Mouse (Mus musculus): ENCODE data around the gene Mettl3. TPM values are rescaled to one million over a fixed set of nuclear protein-coding genes. Genes with fewer than 3 reads are reported as not detected.
A peak's percentile ranks its signal among the peaks of the same experiment; 100 is the strongest.

Mettl3 gene
- polyA plus RNA-seq, 1 experiment from 2014 or later: 27.9 TPM

GRCm38 (mm10) chr14:52279747-52280120, 25.2 kb downstream of the Mettl3 start:
- Histone ChIP-seq H3K9me3 (no peaks in the 10 kb centered on the region), H3K4me3 (peak overlapping the region; percentile 86), H3K4me1 (peaks cover 27% of the 10 kb centered on the region), H3K36me3 (peaks cover 15% of the 10 kb centered on the region), H3K27me3 (replicated peaks) (no peaks in the 10 kb centered on the region), H3K4me2 (peak overlapping the region; percentile 82), H3K27ac (replicated peaks) (peak overlapping the region; percentile 89), H3K9ac (peak overlapping the region; percentile 94)
- ATAC-seq (ENCODE audit: extremely low read depth, insufficient number of reproducible peaks, low FRiP score, low TSS enrichment): no peak
- 0% methylated on average over 21 of the region's 21 CpGs for WGBS

- ATAC-seq (ENCODE audit: extremely low read depth, insufficient number of reproducible peaks, low FRiP score, low TSS enrichment): peak; percentile 91
- Histone ChIP-seq H3K27me3 (replicated peaks) (no peaks in the 10 kb centered on the region), H3K9me3 (no peaks in the 10 kb centered on the region), H3K4me3 (peak within 1 kb of the TSS; percentile 86), H3K9ac (peak within 1 kb of the TSS; percentile 94), H3K4me1 (peaks cover 26% of the 10 kb centered on the region), H3K27ac (replicated peaks) (peak within 1 kb of the TSS; percentile 89), H3K4me2 (peak within 1 kb of the TSS; percentile 82), H3K36me3 (peaks cover 21% of the 10 kb centered on the region)
- WGBS: under 1% methylated on average over 65 of the region's 66 CpGs
Observed at GRCm38 (mm10) chr14:52278932-52279746, 25.8 kb downstream of the Mettl3 start, which contains the start of the genes Tox4 and Rab2b. TSS of gene Tox4 (plus strand) at chr14:52279146. TSS of gene Rab2b (minus strand) at chr14:52279545.

DNA sequence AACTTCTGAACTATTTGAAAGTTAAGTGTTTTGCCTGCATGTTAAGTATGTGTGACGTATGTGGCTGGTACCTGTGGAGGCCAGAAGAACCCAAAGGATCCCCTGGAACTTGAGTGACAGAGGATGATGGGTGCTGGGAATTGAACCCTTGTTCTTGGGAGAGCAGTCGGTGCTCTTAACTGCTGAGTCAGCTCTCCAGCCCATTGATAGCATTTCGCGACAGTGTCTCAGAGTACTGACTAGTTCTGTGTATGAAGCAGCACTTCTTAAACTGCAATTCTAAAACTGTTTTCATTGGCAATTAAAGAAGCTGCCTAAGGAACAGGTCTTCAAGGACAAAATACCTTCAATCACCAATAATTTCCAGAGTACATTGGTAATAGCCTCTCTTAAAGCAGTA, 27.7 kb downstream of the Mettl3 start:
- H3K4me1 ChIP-seq: peaks cover 16% of the 10 kb centered on the region
- ATAC-seq (ENCODE audit: extremely low read depth, insufficient number of reproducible peaks, low FRiP score, low TSS enrichment): no peak
- no peaks in the 10 kb centered on the region for H3K27me3 ChIP-seq (replicated peaks)
- 85% methylated on average over 4 of the region's 4 CpGs for WGBS
- no peak overlapping the region for H3K4me2 ChIP-seq
- no peaks in the 10 kb centered on the region for H3K9me3 ChIP-seq
- no peak overlapping the region for H3K27ac ChIP-seq (replicated peaks)
- H3K4me3 ChIP-seq: no peak overlapping the region
- no peak overlapping the region for H3K9ac ChIP-seq
- peaks cover 34% of the 10 kb centered on the region for H3K36me3 ChIP-seq

GRCm38 (mm10) chr14:52272781-52273180, 32.1 kb downstream of the Mettl3 start:
- Histone ChIP-seq H3K4me2 (no peak overlapping the region), H3K4me3 (no peak overlapping the region), H3K27ac (replicated peaks) (no peak overlapping the region), H3K9ac (no peak overlapping the region), H3K4me1 (no peaks in the 10 kb centered on the region), H3K36me3 (peaks cover 48% of the 10 kb centered on the region), H3K9me3 (no peaks in the 10 kb centered on the region), H3K27me3 (replicated peaks) (no peaks in the 10 kb centered on the region)
- WGBS: 51% methylated on average over 3 of the region's 3 CpGs
- ATAC-seq (ENCODE audit: extremely low read depth, insufficient number of reproducible peaks, low FRiP score, low TSS enrichment): no peak

DNA sequence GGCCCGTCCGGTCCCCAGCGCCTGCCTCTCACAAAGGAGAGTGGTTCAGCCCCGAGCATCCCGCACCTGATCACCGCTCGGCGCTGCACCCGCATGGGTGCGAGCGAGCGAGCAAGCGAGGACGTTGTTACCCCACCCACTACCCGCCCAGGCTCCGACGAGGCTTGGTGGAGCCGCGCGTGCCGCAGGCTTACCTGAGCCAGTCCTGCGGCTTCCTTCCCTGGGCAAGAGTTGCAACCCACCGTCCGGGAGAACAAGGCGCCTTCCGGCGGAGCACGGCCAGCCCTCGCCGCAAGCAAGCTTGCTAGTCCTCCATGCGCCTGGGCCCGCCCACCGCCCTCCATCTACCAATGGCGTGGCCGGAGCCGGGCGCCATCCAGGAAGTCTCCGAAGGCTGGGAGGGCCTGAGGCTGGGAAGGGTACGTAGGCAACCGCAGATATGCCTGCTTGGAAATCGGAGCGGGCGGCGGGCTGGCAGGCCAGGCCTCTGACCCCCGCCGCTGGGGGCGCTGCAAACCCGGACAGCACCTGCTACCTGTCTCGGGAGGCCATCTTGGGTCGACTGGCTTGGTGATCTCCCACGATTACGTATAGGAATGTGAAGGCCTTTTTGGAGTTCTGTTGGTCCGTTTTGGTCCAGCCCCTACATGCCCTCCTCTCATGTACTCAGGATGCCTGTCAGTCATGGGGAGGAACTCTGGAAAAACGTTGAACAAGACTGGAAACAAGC, 47.3 kb downstream of the Mettl3 start, which contains the start of gene Chd8:
Gene Chd8, minus strand, starts transcription at position 297 of the 730 bp plus-strand sequence.
- peak within 1 kb of the TSS; percentile 93 for H3K27ac ChIP-seq (replicated peaks)
- WGBS: under 1% methylated on average over 54 of the region's 54 CpGs
- peak; percentile 100 for ATAC-seq (ENCODE audit: extremely low read depth, insufficient number of reproducible peaks, low FRiP score, low TSS enrichment)
- peak within 1 kb of the TSS; percentile 94 for H3K4me3 ChIP-seq
- peak within 1 kb of the TSS; percentile 95 for H3K9ac ChIP-seq
- no peaks in the 10 kb centered on the region for H3K27me3 ChIP-seq (replicated peaks)
- peaks cover 14% of the 10 kb centered on the region for H3K36me3 ChIP-seq
- H3K4me2 ChIP-seq: peak within 1 kb of the TSS; percentile 74
- H3K4me1 ChIP-seq: peaks cover 18% of the 10 kb centered on the region
- H3K9me3 ChIP-seq: no peaks in the 10 kb centered on the region

DNA sequence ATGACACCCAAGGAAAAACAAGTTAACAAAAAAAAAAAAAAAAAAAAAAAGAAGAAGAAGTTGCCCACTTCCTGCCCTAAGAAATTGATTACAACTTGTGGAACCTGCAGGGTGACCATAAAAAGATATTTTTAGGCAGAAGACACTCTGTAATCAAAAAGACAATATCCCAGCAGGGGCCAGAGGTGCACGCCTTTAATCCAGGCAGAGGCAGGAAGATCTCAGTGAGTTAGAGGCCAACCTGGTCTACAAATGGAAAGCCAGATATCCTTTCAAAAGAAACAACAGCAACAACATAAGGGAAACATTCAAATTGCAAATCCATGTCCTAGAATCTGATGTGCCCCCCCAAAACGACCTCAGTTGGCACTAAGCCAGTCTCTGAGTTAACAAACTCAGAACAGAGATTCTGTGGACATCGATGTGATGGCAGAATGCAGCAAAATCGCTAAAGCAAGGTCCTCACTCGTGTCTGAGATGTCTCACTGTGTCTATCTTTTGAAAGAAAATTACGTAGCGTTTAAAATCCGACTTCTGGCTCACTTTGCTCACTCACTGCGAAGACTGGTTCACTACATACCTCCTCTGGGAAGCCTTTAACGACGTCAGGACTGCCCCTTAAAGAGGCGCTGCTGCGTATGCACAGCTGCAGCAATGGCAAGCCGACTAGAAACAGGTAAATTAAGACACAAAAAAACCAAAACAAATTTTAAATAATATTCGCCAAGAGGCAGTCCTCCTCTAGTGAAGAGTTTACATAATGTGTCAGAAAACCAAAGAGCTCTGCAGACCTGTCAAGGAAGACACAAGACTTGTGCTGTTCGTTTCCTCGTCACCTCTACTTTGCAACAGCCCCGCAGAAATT, 48.4 kb downstream of the Mettl3 start:
- no peaks in the 10 kb centered on the region for H3K9me3 ChIP-seq
- peak overlapping the region; percentile 93 for H3K27ac ChIP-seq (replicated peaks)
- H3K4me2 ChIP-seq: peak overlapping the region; percentile 74
- peak overlapping the region; percentile 95 for H3K9ac ChIP-seq
- H3K27me3 ChIP-seq (replicated peaks): no peaks in the 10 kb centered on the region
- WGBS: 7% methylated on average over 18 of the region's 18 CpGs
- H3K36me3 ChIP-seq: peaks cover 6% of the 10 kb centered on the region; the same call in 1 of the 2 replicates
- ATAC-seq (ENCODE audit: extremely low read depth, insufficient number of reproducible peaks, low FRiP score, low TSS enrichment): no peak
- H3K4me1 ChIP-seq: peaks cover 18% of the 10 kb centered on the region
- H3K4me3 ChIP-seq: peak overlapping the region; percentile 94

DNA sequence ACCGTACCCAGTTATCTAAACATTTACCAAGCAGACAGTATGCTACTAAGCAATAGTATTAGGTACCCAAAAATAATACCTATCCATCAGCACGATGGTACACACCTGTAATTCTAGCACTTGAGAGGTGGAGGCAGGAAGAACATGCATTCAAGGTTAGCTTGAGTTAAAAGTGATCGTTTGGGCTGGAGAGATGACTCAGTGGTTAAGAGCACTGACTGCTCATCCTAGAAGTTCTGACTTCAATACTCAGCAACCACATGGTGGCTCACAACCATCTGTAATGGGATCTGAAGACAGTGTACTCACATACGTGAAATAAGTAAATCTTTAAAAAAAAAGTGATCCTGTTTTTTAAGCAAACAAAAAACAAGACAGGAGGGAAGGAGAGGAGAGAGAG, 58.8 kb downstream of the Mettl3 start:
- H3K27ac ChIP-seq (replicated peaks): no peak overlapping the region
- no peaks in the 10 kb centered on the region for H3K27me3 ChIP-seq (replicated peaks)
- peaks cover 5% of the 10 kb centered on the region for H3K36me3 ChIP-seq
- no peaks in the 10 kb centered on the region for H3K9me3 ChIP-seq
- H3K9ac ChIP-seq: no peak overlapping the region
- WGBS: 68% methylated on average over 4 of the region's 4 CpGs
- ATAC-seq (ENCODE audit: extremely low read depth, insufficient number of reproducible peaks, low FRiP score, low TSS enrichment): no peak
- H3K4me2 ChIP-seq: no peak overlapping the region
- no peak overlapping the region for H3K4me3 ChIP-seq
- H3K4me1 ChIP-seq: peaks cover 41% of the 10 kb centered on the region

Other genes with a start within 250 kb of the Mettl3 start
- gene Hnrnpc, start 201.1 kb downstream of the Mettl3 start, polyA plus RNA-seq (2015; fragmentation: Nextera tagmentation; extraction: Ambion mirVana): 340 and 392 TPM in 2 replicates
- gene Rpgrip1, start 194.4 kb downstream of the Mettl3 start, polyA plus RNA-seq (2015; fragmentation: Nextera tagmentation; extraction: Ambion mirVana): 37.7 and 38.8 TPM in 2 replicates
- 28.0 and 29.8 TPM in 2 replicates for gene Supt16, start 107.7 kb downstream of the Mettl3 start, polyA plus RNA-seq (2015; fragmentation: Nextera tagmentation; extraction: Ambion mirVana)
- gene Chd8, start 47.3 kb downstream of the Mettl3 start, polyA plus RNA-seq (2015; fragmentation: Nextera tagmentation; extraction: Ambion mirVana): 17.6 and 18.7 TPM in 2 replicates
- gene Tox4, start 26.0 kb downstream of the Mettl3 start, polyA plus RNA-seq (2015; fragmentation: Nextera tagmentation; extraction: Ambion mirVana): 32.6 and 40.4 TPM in 2 replicates
- 13.9 and 16.7 TPM in 2 replicates for gene Rab2b, start 25.6 kb downstream of the Mettl3 start, polyA plus RNA-seq (2015; fragmentation: Nextera tagmentation; extraction: Ambion mirVana)
- gene Sall2, start 23.6 kb upstream of the Mettl3 start, polyA plus RNA-seq (2015; fragmentation: Nextera tagmentation; extraction: Ambion mirVana): 7.3 and 8.3 TPM in 2 replicates
- gene Olfr1513, start 51.3 kb upstream of the Mettl3 start, polyA plus RNA-seq (2015; fragmentation: Nextera tagmentation; extraction: Ambion mirVana): not detected in 2 replicates
- gene Olfr1512, start 74.0 kb upstream of the Mettl3 start, polyA plus RNA-seq (2015; fragmentation: Nextera tagmentation; extraction: Ambion mirVana): not detected in 2 replicates
- gene Olfr1511, start 92.3 kb upstream of the Mettl3 start, polyA plus RNA-seq (2015; fragmentation: Nextera tagmentation; extraction: Ambion mirVana): not detected in 2 replicates
- not detected in 2 replicates for gene Olfr1510, start 109.2 kb upstream of the Mettl3 start, polyA plus RNA-seq (2015; fragmentation: Nextera tagmentation; extraction: Ambion mirVana)
- gene Olfr1509, start 137.9 kb upstream of the Mettl3 start, polyA plus RNA-seq (2015; fragmentation: Nextera tagmentation; extraction: Ambion mirVana): not detected in 2 replicates
- gene Olfr1508, start 162.4 kb upstream of the Mettl3 start, polyA plus RNA-seq (2015; fragmentation: Nextera tagmentation; extraction: Ambion mirVana): not detected in 2 replicates
- not detected in 2 replicates for gene Olfr1507, start 190.6 kb upstream of the Mettl3 start, polyA plus RNA-seq (2015; fragmentation: Nextera tagmentation; extraction: Ambion mirVana)

All from heart, embryonic 13.5 days (tissue).